Comparison of ENCODE assay signal across 8 mouse cellular contexts in the genomic region with DNA sequence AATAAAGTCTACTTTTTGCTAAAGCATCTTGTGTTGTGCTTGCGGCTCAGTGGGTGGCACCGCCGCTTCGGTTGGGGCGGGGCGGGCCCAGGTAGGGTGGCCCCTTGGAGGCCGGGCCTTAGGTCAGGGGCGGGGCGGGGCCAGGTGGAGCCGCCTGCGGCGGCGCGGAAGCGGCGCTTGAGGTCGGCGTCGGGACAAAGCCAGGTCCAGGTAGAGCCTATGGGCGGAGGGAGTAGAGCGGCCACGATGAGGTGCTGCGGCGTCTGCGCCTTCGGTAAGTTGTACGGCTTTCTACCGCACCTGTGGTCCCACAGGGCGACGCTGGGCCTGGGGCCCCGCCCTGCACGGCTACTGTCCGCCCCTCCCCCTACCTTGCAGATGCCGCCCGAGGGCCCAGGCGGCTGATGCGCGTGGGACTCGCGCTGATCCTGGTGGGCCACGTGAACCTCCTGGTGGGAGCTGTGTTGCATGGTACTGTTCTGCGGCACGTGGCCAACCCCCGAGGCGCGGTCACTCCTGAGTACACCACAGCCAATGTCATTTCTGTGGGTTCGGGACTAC. TPM values are rescaled to one million over a fixed set of nuclear protein-coding genes. Genes with fewer than 3 reads are reported as not detected.
DNase-seq lines count a peak whose midpoint lies in the region; ATAC-seq and TF ChIP-seq lines count a peak whose summit lies in the region.

A gene (plus strand): TSS at position 151 of the 561 bp plus-strand sequence.

- peak; percentile 40 for DNase-seq in CH12.LX (ENCODE audit: extremely low read depth)
- peak; percentile 61 for DNase-seq in WW6 (ENCODE audit: low read depth, low spot score)
- peak; percentile 25 for DNase-seq in neural tube, embryonic 11.5 days (ENCODE audit: low spot score)
- no peak for DNase-seq in c-Kit-positive CD71-positive TER-119-positive erythroid progenitor cells, embryonic 14.5 days (ENCODE audit: low spot score)
- no peak for DNase-seq in adrenal gland, postnatal 25 days

- peak; percentile 89 for ATAC-seq in intestine, embryonic 16.5 days
- peak; percentile 76 for ATAC-seq in liver, embryonic 15.5 days (ENCODE audit: insufficient read depth)
- no peak for ATAC-seq in neural tube, embryonic 11.5 days (ENCODE audit: insufficient read depth, low FRiP score, low TSS enrichment)

- H3K27ac ChIP-seq in CH12.LX (ENCODE audit: insufficient read depth, low read depth) = no peak within 1 kb of the TSS
- peak within 1 kb of the TSS; percentile 89 for H3K27ac ChIP-seq in intestine, embryonic 16.5 days (ENCODE audit: low read length)
- no peak within 1 kb of the TSS for H3K27ac ChIP-seq in liver, embryonic 15.5 days (replicated peaks)
- H3K27ac ChIP-seq in neural tube, embryonic 11.5 days (ENCODE audit: low read depth, low read length) = no peak within 1 kb of the TSS

- no peak within 1 kb of the TSS for H3K9ac ChIP-seq in CH12.LX (ENCODE audit: insufficient read depth, low read depth)
- peak within 1 kb of the TSS; percentile 67 for H3K9ac ChIP-seq in intestine, embryonic 16.5 days (ENCODE audit: low read depth, low read length)
- H3K9ac ChIP-seq in liver, embryonic 15.5 days = no peak within 1 kb of the TSS
- H3K9ac ChIP-seq in neural tube, embryonic 11.5 days (ENCODE audit: low read length) = peak within 1 kb of the TSS; percentile 12; the same call in 1 of the 2 replicates

- TF ChIP-seq POLR2A in CH12.LX (IDR thresholded peaks at IDR 0.05; ENCODE audit: low read depth, low read length) = peak; percentile 39; the same call in 1 of the 2 replicates

- dilution Hi-C loops in CH12.LX (cut with MboI; ENCODE audit: extremely low pct_ligation_motif_present, extremely low pct_unique_long_range_greater_than_20kb, low sequenced_read_pairs) = no loop called here

- TF ChIP-seq EP300 in CH12.LX (IDR thresholded peaks at IDR 0.05; ENCODE audit: low read length) = no peak

- H3K4me3 ChIP-seq in CH12.LX (replicated peaks in 1 of 3; ENCODE audit: low read depth in 2 of 3, low read length in 2 of 3, poor library complexity in 1 of 3) = peak within 1 kb of the TSS; percentile 30 to 60 (median 54)
- peak within 1 kb of the TSS; percentile 64 for H3K4me3 ChIP-seq in erythroblast, embryonic 14.5 days (replicated peaks)
- peak within 1 kb of the TSS; percentile 55 for H3K4me3 ChIP-seq in intestine, embryonic 16.5 days (ENCODE audit: low read length)
- H3K4me3 ChIP-seq in liver, embryonic 15.5 days (replicated peaks) = peak within 1 kb of the TSS; percentile 55
- peak within 1 kb of the TSS; percentile 8 for H3K4me3 ChIP-seq in neural tube, embryonic 11.5 days (ENCODE audit: low read depth, low read length)

- WGBS in intestine, embryonic 16.5 days = 13% methylated on average over 38 of the region's 47 CpGs
- 60% methylated on average over 47 of the region's 47 CpGs for WGBS in liver, embryonic 15.5 days (ENCODE audit: insufficient replicate concordance)
- WGBS in neural tube, embryonic 11.5 days = 8% methylated on average over 47 of the region's 47 CpGs

- peaks cover 0 to 11% of the 10 kb centered on the region in 2 experiments; a peak in 1 of 4 replicates for H3K4me1 ChIP-seq in CH12.LX (ENCODE audit: control insufficient read depth in 1 of 2, insufficient read depth in 2 of 2)
- peaks cover 21% of the 10 kb centered on the region for H3K4me1 ChIP-seq in erythroblast, embryonic 14.5 days (ENCODE audit: control insufficient read depth)
- H3K4me1 ChIP-seq in intestine, embryonic 16.5 days (ENCODE audit: control insufficient read depth, insufficient read depth, low read length) = peaks cover 6% of the 10 kb centered on the region; the same call in 1 of the 2 replicates
- H3K4me1 ChIP-seq in liver, embryonic 15.5 days (replicated peaks) = peaks cover 34% of the 10 kb centered on the region
- H3K4me1 ChIP-seq in neural tube, embryonic 11.5 days (ENCODE audit: control insufficient read depth, insufficient read depth, low read length) = peaks cover 9% of the 10 kb centered on the region; the same call in 1 of the 2 replicates

- H3K36me3 ChIP-seq in CH12.LX (replicated peaks in 1 of 2; ENCODE audit: control insufficient read depth in 1 of 2, insufficient read depth in 1 of 2, low read length in 1 of 2) = peaks cover 72 to 93% of the 10 kb centered on the region in 2 experiments
- peaks cover 80% of the 10 kb centered on the region for H3K36me3 ChIP-seq in erythroblast, embryonic 14.5 days (ENCODE audit: control insufficient read depth)
- H3K36me3 ChIP-seq in intestine, embryonic 16.5 days (ENCODE audit: control insufficient read depth, insufficient read depth, low read length) = peaks cover 10% of the 10 kb centered on the region; the same call in 1 of the 2 replicates
- H3K36me3 ChIP-seq in liver, embryonic 15.5 days (replicated peaks) = peaks cover 52% of the 10 kb centered on the region
- peaks cover 24% of the 10 kb centered on the region for H3K36me3 ChIP-seq in neural tube, embryonic 11.5 days (ENCODE audit: control insufficient read depth, insufficient read depth, low read length)

- in situ Hi-C loops in CH12.LX (cut with MboI; ENCODE audit: low pct_ligation_motif_present, low pct_unique_long_range_greater_than_20kb, low sequenced_read_pairs) = no loop called here

- peak within 1 kb of the TSS; percentile 30; the same call in 1 of the 2 replicates for H3K4me2 ChIP-seq in CH12.LX (ENCODE audit: insufficient read depth, low read depth, poor library complexity, severe bottlenecking)
- peak within 1 kb of the TSS; percentile 60 for H3K4me2 ChIP-seq in intestine, embryonic 16.5 days (ENCODE audit: low read depth, low read length)
- H3K4me2 ChIP-seq in liver, embryonic 15.5 days = peak within 1 kb of the TSS; percentile 70
- H3K4me2 ChIP-seq in neural tube, embryonic 11.5 days (ENCODE audit: low read depth) = peak within 1 kb of the TSS; percentile 15

- no peaks in the 10 kb centered on the region for H3K79me2 ChIP-seq in CH12.LX (replicated peaks; ENCODE audit: control insufficient read depth, extremely low read depth, insufficient read depth, poor library complexity, severe bottlenecking)

- no peaks in the 10 kb centered on the region for H3K9me3 ChIP-seq in CH12.LX (replicated peaks; ENCODE audit: low read length)
- H3K9me3 ChIP-seq in erythroblast, embryonic 14.5 days (ENCODE audit: control insufficient read depth, low read length) = no peaks in the 10 kb centered on the region
- no peaks in the 10 kb centered on the region for H3K9me3 ChIP-seq in intestine, embryonic 16.5 days (ENCODE audit: control insufficient read depth, low read length)
- no peaks in the 10 kb centered on the region for H3K9me3 ChIP-seq in liver, embryonic 15.5 days (replicated peaks)
- no peaks in the 10 kb centered on the region for H3K9me3 ChIP-seq in neural tube, embryonic 11.5 days (ENCODE audit: control insufficient read depth, low read length)

- H3K27me3 ChIP-seq in CH12.LX (replicated peaks) = no peaks in the 10 kb centered on the region
- no peaks in the 10 kb centered on the region for H3K27me3 ChIP-seq in erythroblast, embryonic 14.5 days (ENCODE audit: control insufficient read depth)
- H3K27me3 ChIP-seq in intestine, embryonic 16.5 days (replicated peaks; ENCODE audit: control insufficient read depth, insufficient read depth, low read length) = no peaks in the 10 kb centered on the region
- H3K27me3 ChIP-seq in liver, embryonic 15.5 days = no peaks in the 10 kb centered on the region
- no peaks in the 10 kb centered on the region for H3K27me3 ChIP-seq in neural tube, embryonic 11.5 days (ENCODE audit: control insufficient read depth, insufficient read depth, low read length)

- TF ChIP-seq RAD21 in CH12.LX (IDR thresholded peaks at IDR 0.05; ENCODE audit: low read depth, low read length) = no peak

- no peak for TF ChIP-seq CTCF in CH12.LX (conservative IDR thresholded peaks at IDR 0.05 in 1 of 2, IDR thresholded peaks at IDR 0.05 in 1 of 2; ENCODE audit: low read depth in 2 of 2, low read length in 2 of 2)

TF ChIP-seq in CH12.LX, 34 proteins besides CTCF, POLR2A, EP300 and RAD21:
- TF ChIP-seq ZNF384 (IDR thresholded peaks at IDR 0.05; ENCODE audit: low read depth, low read length) = no peak
- TF ChIP-seq ZMIZ1 (IDR thresholded peaks at IDR 0.05; ENCODE audit: low read depth, low read length) = no peak
- TF ChIP-seq MAFK (IDR thresholded peaks at IDR 0.05; ENCODE audit: insufficient replicate concordance, low read length) = no peak
- 0 out of 2 replicates have a peak, but pooled peaks have one; percentile 30 for TF ChIP-seq TCF12 (IDR thresholded peaks at IDR 0.05; ENCODE audit: low read depth, low read length)
- TF ChIP-seq MXI1 (IDR thresholded peaks at IDR 0.05; ENCODE audit: low read depth, low read length) = peak; percentile 35; the same call in 1 of the 2 replicates
- peak; percentile 63; the same call in 1 of the 2 replicates for TF ChIP-seq POLR2AphosphoS2 (IDR thresholded peaks at IDR 0.05; ENCODE audit: low read depth, low read length)
- TF ChIP-seq PAX5 (IDR thresholded peaks at IDR 0.05; ENCODE audit: low read length) = no peak
- TF ChIP-seq USF1 (IDR thresholded peaks at IDR 0.05; ENCODE audit: low read depth, low read length) = no peak
- peak; percentile 12; the same call in 1 of the 2 replicates for TF ChIP-seq ELF1 (IDR thresholded peaks at IDR 0.05; ENCODE audit: low read depth, low read length)
- TF ChIP-seq CHD2 (IDR thresholded peaks at IDR 0.05; ENCODE audit: low read length) = peak; percentile 19; the same call in 1 of the 2 replicates
- 0 out of 2 replicates have a peak, but pooled peaks have one; percentile 49 for TF ChIP-seq MAZ (IDR thresholded peaks at IDR 0.05; ENCODE audit: low read depth, low read length)
- no peak for TF ChIP-seq USF2 (conservative IDR thresholded peaks at IDR 0.05; ENCODE audit: low read depth, low read length)
- TF ChIP-seq MYC (IDR thresholded peaks at IDR 0.05; ENCODE audit: low read depth, low read length) = 0 out of 2 replicates have a peak, but pooled peaks have one; percentile 10
- no peak; the same call in 1 of the 2 replicates for TF ChIP-seq MAX (IDR thresholded peaks at IDR 0.05; ENCODE audit: low read length)
- TF ChIP-seq BHLHE40 (IDR thresholded peaks at IDR 0.05; ENCODE audit: low read depth, low read length) = no peak
- TF ChIP-seq NRF1 (IDR thresholded peaks at IDR 0.05; ENCODE audit: low read depth, low read length) = peak; percentile 52

RNA-seq across cellular contexts. Expression of the gene that starts here (rescaled TPM):
- total RNA-seq in CH12.LX (2012; rRNA removed) = 13.9 and 14.1 TPM in 2 replicates
- total RNA-seq in CH12.LX (2014; rRNA removed) = 9.8 and 10.0 TPM in 2 replicates
- polyA plus RNA-seq in CH12.LX (2012; ENCODE audit: insufficient read length, low read depth) = 8.6 and 11.3 TPM in 2 replicates
- 0.06 and 0.14 TPM in 2 replicates for polyA plus RNA-seq in erythroblast, embryonic 14.5 days (2012)
- 70.1 and 71.1 TPM in 2 replicates for polyA plus RNA-seq in intestine, embryonic 16.5 days (2015; fragmentation: Nextera tagmentation; extraction: Ambion mirVana)
- 3.9 and 4.9 TPM in 2 replicates for polyA plus RNA-seq in liver, embryonic 15.5 days (2015; fragmentation: Nextera tagmentation; extraction: Ambion mirVana)
- 2.4 and 3.0 TPM in 2 replicates for polyA plus RNA-seq in neural tube, embryonic 11.5 days (2014; fragmentation: Nextera tagmentation; extraction: Ambion mirVana)
- total RNA-seq in adrenal gland, postnatal 25 days (2021) = 5.2 and 5.3 TPM in 2 replicates

Comparison
In these comparisons a context has a peak if more than half of its experiments do, and no peak if none do; other contexts are left out.
1. DNase-seq: peak in CH12.LX (single experiment), WW6 (single experiment) and neural tube, embryonic 11.5 days (single experiment); none in c-Kit-positive CD71-positive TER-119-positive erythroid progenitor cells, embryonic 14.5 days (single experiment) and adrenal gland, postnatal 25 days (single experiment).
2. H3K4me2 ChIP-seq: peak in every context shown above with its lines; median percentile 70 in liver, embryonic 15.5 days; 60 in intestine, embryonic 16.5 days; 30 in CH12.LX; 15 in neural tube, embryonic 11.5 days.
3. H3K4me3 ChIP-seq: peak in every context shown above with its lines; median percentile 64 in erythroblast, embryonic 14.5 days; 55 in intestine, embryonic 16.5 days; 55 in liver, embryonic 15.5 days; 54 in CH12.LX; 8 in neural tube, embryonic 11.5 days.
4. H3K9ac ChIP-seq: peak in intestine, embryonic 16.5 days (single experiment) and neural tube, embryonic 11.5 days (single experiment); none in CH12.LX (single experiment) and liver, embryonic 15.5 days (single experiment).